Mouse (Mus musculus): ENCODE data around the gene Dop1b. TPM values are rescaled to one million over a fixed set of nuclear protein-coding genes. Genes with fewer than 3 reads are reported as not detected.
A peak's percentile ranks its signal among the peaks of the same experiment; 100 is the strongest.

The Dop1b gene
- total RNA-seq, 2 experiments from 2014 or later: 28.6 to 48.7 TPM

GRCm38 (mm10) chr16:93792981-93793630 is 81.4 kb downstream of the Dop1b start:
- no peak overlapping the region for H3K27ac ChIP-seq
- no peak overlapping the region for H3K4me3 ChIP-seq
- intact Hi-C loops (cut with DNase I): no loop called here
- DNase-seq: no peak
- no peak for TF ChIP-seq CTCF (IDR thresholded peaks at IDR 0.05)

GRCm38 (mm10) chr16:93794845-93795244 is 83.1 kb downstream of the Dop1b start:
- no peak for TF ChIP-seq CTCF (IDR thresholded peaks at IDR 0.05)
- H3K4me3 ChIP-seq: no peak overlapping the region
- intact Hi-C loops (cut with DNase I): no loop called here
- H3K27ac ChIP-seq: no peak overlapping the region
- no peak for DNase-seq

DNA sequence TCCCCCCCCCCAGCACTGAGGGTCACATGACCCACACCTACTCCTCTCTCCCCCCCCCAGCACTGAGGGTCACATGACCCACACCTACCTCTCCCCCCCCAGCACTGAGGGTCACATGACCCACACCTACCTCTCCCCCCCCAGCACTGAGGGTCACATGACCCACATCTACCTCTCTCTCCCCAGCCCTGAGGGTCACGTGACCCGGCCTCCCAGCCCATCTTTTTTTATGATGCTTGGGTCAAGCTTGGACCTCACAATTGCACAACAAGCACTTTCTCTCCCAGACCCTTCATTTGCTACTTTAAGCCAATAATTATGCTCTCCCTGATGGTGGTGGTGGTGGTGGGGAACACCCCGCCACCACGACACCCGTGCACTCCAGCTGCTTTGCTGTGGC is 83.7 kb downstream of the Dop1b start:
- no peak for DNase-seq
- intact Hi-C loops (cut with DNase I): no loop called here

GRCm38 (mm10) chr16:93797021-93797840 is 85.5 kb downstream of the Dop1b start:
- no peak for TF ChIP-seq CTCF (IDR thresholded peaks at IDR 0.05)
- intact Hi-C loops (cut with DNase I): no loop called here
- H3K27ac ChIP-seq: peak overlapping the region; percentile 40

More for the DNA sequence above, 83.7 kb downstream of the Dop1b start:
- no peak for TF ChIP-seq CTCF (IDR thresholded peaks at IDR 0.05)
- Histone ChIP-seq H3K4me3 (no peak overlapping the region), H3K27ac (no peak overlapping the region)

DNA sequence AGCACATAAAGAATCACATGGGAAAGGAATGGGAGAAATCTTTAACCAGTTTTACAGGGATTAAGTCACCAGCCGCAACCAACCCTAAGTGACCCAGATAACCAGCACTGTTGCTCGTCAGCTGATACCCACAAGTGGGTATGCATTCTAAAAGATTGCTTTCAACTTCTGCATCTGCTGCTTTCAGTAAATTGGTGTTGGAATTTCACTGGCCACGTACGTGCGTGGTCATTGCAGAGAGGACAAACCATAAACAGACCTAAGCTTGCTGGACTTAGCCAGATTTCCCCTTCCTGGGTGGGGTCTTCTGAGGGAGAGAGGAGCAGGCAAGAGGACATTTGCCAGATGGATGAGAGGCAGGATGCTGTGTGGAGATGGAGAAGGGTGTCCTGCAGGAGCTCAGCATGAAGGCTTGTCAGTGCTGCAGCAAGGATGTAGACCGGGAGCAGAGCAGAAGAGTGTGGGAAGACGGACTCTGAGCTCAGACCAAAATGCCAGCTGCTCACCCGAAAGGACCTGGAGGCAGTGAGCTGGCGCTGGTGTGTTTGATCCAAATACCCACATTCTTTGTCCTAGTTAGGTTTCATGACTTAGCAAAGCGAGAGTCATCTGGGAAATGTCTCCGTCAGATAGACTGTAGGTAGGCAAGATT is 86.3 kb downstream of the Dop1b start:
- no peak for TF ChIP-seq CTCF (IDR thresholded peaks at IDR 0.05)
- no peak overlapping the region for H3K4me3 ChIP-seq
- DNase-seq: no peak
- no peak overlapping the region for H3K27ac ChIP-seq
- intact Hi-C loops (cut with DNase I): no loop called here

More at GRCm38 (mm10) chr16:93797021-93797840, 85.5 kb downstream of the Dop1b start:
- no peak overlapping the region for H3K4me3 ChIP-seq
- DNase-seq: peak; percentile 54

DNA sequence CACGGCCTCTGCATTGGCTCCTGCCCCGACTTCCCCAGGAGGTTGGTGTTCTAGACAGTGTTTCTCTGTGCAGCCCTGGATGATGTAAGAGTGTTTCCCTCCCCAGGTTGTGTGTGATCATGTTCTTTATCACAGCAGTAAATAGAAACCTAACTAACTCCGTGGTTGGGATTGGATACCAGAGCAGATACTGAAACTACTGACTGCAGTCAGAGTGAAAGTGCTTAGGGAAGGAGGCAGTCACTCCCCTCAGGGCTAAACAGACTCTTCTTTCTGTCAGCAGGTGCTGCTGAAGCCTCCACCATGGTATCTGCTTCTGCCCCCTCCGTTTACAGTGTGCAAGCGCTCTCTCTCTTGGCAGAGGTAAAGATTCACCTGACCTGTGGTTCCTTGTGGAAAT is 86.9 kb downstream of the Dop1b start:
- TF ChIP-seq CTCF (IDR thresholded peaks at IDR 0.05): no peak
- DNase-seq: no peak
- intact Hi-C loops (cut with DNase I): no loop called here
- no peak overlapping the region for H3K27ac ChIP-seq
- no peak overlapping the region for H3K4me3 ChIP-seq

GRCm38 (mm10) chr16:93799071-93799470 is 87.4 kb downstream of the Dop1b start:
- intact Hi-C loops (cut with DNase I): no loop called here
- TF ChIP-seq CTCF (IDR thresholded peaks at IDR 0.05): no peak
- DNase-seq: no peak
- Histone ChIP-seq H3K27ac (no peak overlapping the region), H3K4me3 (no peak overlapping the region)

- intact Hi-C loops (cut with DNase I): no loop called here
- H3K27ac ChIP-seq: no peak overlapping the region
- H3K4me3 ChIP-seq: no peak overlapping the region
- TF ChIP-seq CTCF (IDR thresholded peaks at IDR 0.05): no peak
- no peak for DNase-seq
These were observed 88.2 kb downstream of the Dop1b start for GRCm38 (mm10) chr16:93799936-93800335.

DNA sequence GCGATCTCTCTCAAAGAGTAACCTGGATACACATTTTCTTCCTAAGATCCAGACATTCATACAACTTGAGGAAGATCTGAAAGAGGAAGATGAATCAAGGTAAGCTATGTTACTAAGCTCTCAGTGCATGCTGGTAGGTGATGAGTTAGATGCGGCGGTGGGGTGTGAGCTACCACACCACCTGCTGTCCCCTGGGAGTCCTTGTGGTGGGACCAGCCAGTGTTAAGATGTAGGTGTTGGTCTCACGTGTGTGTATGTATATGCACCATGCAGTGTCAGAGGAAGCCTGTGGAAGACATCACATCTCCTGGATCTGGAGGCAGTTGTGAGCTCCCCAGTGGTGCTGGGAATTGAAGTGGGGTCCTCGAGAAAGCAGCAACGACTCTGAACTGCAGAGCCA is 95.5 kb downstream of the Dop1b start:
- Histone ChIP-seq H3K4me3 (no peak overlapping the region), H3K27ac (no peak overlapping the region)
- intact Hi-C loops (cut with DNase I): no loop called here
- TF ChIP-seq CTCF (IDR thresholded peaks at IDR 0.05): no peak
- no peak for DNase-seq

GRCm38 (mm10) chr16:93807961-93808554 is 96.4 kb downstream of the Dop1b start:
- Histone ChIP-seq H3K27ac (peak overlapping the region; percentile 77), H3K4me3 (peak overlapping the region; percentile 21)
- TF ChIP-seq CTCF (IDR thresholded peaks at IDR 0.05): no peak
- peak; percentile 80 for DNase-seq
- intact Hi-C loops (cut with DNase I): no loop called here

DNA sequence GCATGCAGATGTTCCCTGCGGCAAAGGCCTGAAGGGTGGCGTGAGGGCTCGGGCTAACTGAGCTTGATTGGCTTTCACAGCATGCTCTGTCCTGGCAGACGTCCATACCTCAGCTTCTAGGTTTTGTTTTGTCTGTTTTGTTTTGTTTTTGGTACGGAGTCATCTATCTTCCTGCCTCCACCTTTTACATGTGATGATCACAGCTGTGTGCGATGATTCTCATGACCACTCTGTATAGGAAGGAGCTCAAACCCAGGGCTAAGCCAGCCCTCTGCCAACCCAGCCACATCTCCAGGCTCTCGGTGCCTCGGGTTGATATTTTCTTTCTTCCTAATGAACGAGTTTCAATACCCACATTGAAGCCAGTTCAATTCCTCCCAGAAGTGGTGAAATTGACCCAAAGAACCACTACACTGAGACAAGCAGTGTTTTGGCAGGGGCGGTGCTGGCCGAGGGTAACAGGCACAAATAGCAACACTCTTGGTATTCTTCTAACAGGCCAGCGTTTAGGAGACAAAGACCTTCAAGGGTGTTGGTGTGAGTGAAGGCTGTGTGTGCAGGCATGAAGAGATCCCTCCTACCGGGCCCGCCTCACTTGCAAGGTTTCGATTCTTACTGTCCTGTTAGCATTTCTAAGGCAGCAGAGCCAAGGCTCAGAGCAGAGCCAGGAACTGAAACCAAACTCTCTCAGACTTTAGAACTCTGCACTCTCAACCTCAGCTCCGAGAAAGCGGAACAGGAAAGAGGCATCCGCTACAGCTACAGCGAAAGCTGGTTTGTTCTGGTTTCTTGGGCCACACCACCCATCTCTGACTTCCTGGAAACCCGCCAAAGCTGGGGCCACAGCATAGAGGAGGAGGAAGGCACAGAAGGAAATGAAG is 104.4 kb downstream of the Dop1b start:
- intact Hi-C loops (cut with DNase I): no loop called here
- peak overlapping the region; percentile 88 for H3K27ac ChIP-seq

DNA sequence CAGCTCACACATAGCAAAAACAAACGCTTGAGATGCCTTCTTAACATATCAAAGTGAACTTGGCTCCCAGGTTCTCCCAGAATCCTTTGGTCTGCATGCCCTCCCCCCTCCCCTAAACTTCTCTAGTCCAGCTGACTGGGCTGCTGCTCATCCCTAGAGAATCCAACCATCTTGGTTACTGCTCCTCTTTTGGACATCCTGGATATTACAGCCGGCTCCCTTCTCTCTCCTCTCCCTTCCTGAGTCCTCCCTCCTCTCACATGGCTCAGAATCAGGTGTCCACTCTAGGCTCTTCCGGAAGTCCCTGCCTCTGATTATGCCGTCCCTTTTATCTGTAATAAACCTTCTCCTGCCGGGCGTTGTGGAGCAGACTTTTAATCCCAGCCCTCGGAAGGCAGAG is 105.2 kb downstream of the Dop1b start:
- TF ChIP-seq CTCF (IDR thresholded peaks at IDR 0.05): no peak
- Histone ChIP-seq H3K27ac (peak overlapping the region; percentile 88), H3K4me3 (peak overlapping the region; percentile 62)
- DNase-seq: no peak
- intact Hi-C loops (cut with DNase I): no loop called here

More for the DNA sequence above, 104.4 kb downstream of the Dop1b start:
- peak overlapping the region; percentile 62 for H3K4me3 ChIP-seq
- peak; percentile 75 for DNase-seq
- TF ChIP-seq CTCF (IDR thresholded peaks at IDR 0.05): no peak

Measured in gastrocnemius, adult 2 months (tissue).